Mouse (Mus musculus) bone marrow, adult 2 months (tissue): ENCODE data around the gene Aatk.

Experiments used
- CTCF ChIP-seq: fragments of 200-500 bp; IDR thresholded peaks from 2 replicates; pipeline ENCODE4 v1.5.1; 2011; ENCODE audit warnings: low read length, control low read depth; ENCODE audit not compliant: control insufficient read depth, insufficient read depth
- POLR2A ChIP-seq: fragments of 200-500 bp; IDR thresholded peaks from 2 replicates; pipeline ENCODE4 v1.6.1; 2011; ENCODE audit warnings: low read depth, mild to moderate bottlenecking, control low read depth, low read length, borderline replicate concordance; ENCODE audit not compliant: control insufficient read depth

GRCm38 (mm10) chr11:120009937-120010336 is 37.0 kb downstream of the Aatk start:
- TF ChIP-seq CTCF (no peak), POLR2A (no peak)
